Mouse (Mus musculus): ENCODE results near the gene Tmem121.
"Not testable (repeated sequence)": the region's sequence is repeated elsewhere in the genome, so short reads cannot be mapped to it uniquely, and the experiment has no call there.

Gene Tmem121

GRCm38 (mm10) chr12:113221289-113221688 lies 35.6 kb downstream of the Tmem121 start:
- DNase-seq (ENCODE audit: low spot score in 2 of 2), result no peak

- DNase-seq (ENCODE audit: low spot score in 2 of 2), result peak; percentile 88 to 91
These were observed 36.4 kb downstream of the Tmem121 start for GRCm38 (mm10) chr12:113222121-113222636.

- peak; percentile 48 to 51 for DNase-seq (ENCODE audit: low spot score in 2 of 2)
These were observed 37.0 kb downstream of the Tmem121 start for GRCm38 (mm10) chr12:113222748-113223147.

GRCm38 (mm10) chr12:113224206-113224605 lies 38.5 kb downstream of the Tmem121 start:
- DNase-seq (ENCODE audit: low spot score in 2 of 2), result no peak

- no peak for DNase-seq (ENCODE audit: low spot score in 2 of 2)
These were observed 39.0 kb downstream of the Tmem121 start for GRCm38 (mm10) chr12:113224687-113225091.

GRCm38 (mm10) chr12:113227970-113228593 lies 42.4 kb downstream of the Tmem121 start:
- no peak for DNase-seq (ENCODE audit: low spot score in 2 of 2)

GRCm38 (mm10) chr12:113230741-113231140 lies 45.0 kb downstream of the Tmem121 start:
- no peak for DNase-seq (ENCODE audit: low spot score in 2 of 2)

GRCm38 (mm10) chr12:113231551-113232263 lies 46.0 kb downstream of the Tmem121 start:
- not testable (repeated sequence) for DNase-seq (ENCODE audit: low spot score in 2 of 2)

- DNase-seq (ENCODE audit: low spot score in 2 of 2), result not testable (repeated sequence)
These were observed 46.6 kb downstream of the Tmem121 start for GRCm38 (mm10) chr12:113232264-113232750.

All from frontal cortex, postnatal 25 days (tissue).